Mouse (Mus musculus): ENCODE results near the gene Zfp874a. TPM values are rescaled to one million over a fixed set of nuclear protein-coding genes. Genes with fewer than 3 reads are reported as not detected.
"Not testable (repeated sequence)": the region's sequence is repeated elsewhere in the genome, so short reads cannot be mapped to it uniquely, and the experiment has no call there.

The Zfp874a gene
- total RNA-seq, 2 experiments from 2014 or later, result 7.1 to 7.8 TPM

GRCm38 (mm10) chr13:67413634-67414033 lies 37.8 kb downstream of the Zfp874a start:
- intact Hi-C loops (cut with DNase I); DNase-seq (ENCODE audit: low spot score): not testable (repeated sequence)

GRCm38 (mm10) chr13:67399183-67399903 lies 52.1 kb downstream of the Zfp874a start, which contains the start of gene Zfp429:
TSS of gene Zfp429 (minus strand) at chr13:67399819.
- DNase-seq (ENCODE audit: low spot score), result peak; percentile 58
- intact Hi-C loops (cut with DNase I), result loop anchor here (5.0 kb wide), 1 partner anchor 37 kb away; the partner anchor contains the start of genes Gm28044 and Zfp953

GRCm38 (mm10) chr13:67376255-67376654 lies 75.2 kb downstream of the Zfp874a start:
- DNase-seq (ENCODE audit: low spot score); intact Hi-C loops (cut with DNase I): not testable (repeated sequence)

- peak; percentile 53 for DNase-seq (ENCODE audit: low spot score)
Measured at GRCm38 (mm10) chr13:67375050-67375911, 76.1 kb downstream of the Zfp874a start, which contains the start of the genes Gm28041 and Zfp456. TSS of gene Gm28041 (minus strand) at chr13:67375733. TSS of gene Zfp456 (minus strand) at chr13:67375810.

More at GRCm38 (mm10) chr13:67375050-67375911, 76.1 kb downstream of the Zfp874a start, which contains the start of the genes Gm28041 and Zfp456:
- intact Hi-C loops (cut with DNase I), result not testable (repeated sequence)

Other genes starting within 250 kb of the Zfp874a start
- gene Zfp458, start 173.2 kb downstream of the Zfp874a start, total RNA-seq (2021), result 1 to 10 TPM; 1.3 to 3.0 TPM
- 1 to 10 TPM; 3.6 to 3.7 TPM for gene Zfp457, start 145.1 kb downstream of the Zfp874a start, total RNA-seq (2021)
- 1 to 10 TPM; 1.6 to 2.2 TPM for gene Zfp595, start 119.1 kb downstream of the Zfp874a start, total RNA-seq (2021)
- gene Gm28044, start 91.1 kb downstream of the Zfp874a start, total RNA-seq (2021), result 1 to 10 TPM; 2.3 to 2.5 TPM
- gene Zfp953, start 91.0 kb downstream of the Zfp874a start, total RNA-seq (2021), result 1 to 10 TPM; 1.2 to 1.5 TPM
- 1 to 10 TPM in 1 of 2 experiments, under 1 TPM in 1; 0.70 to 2.1 TPM for gene Gm28041, start 75.9 kb downstream of the Zfp874a start, total RNA-seq (2021)
- gene Zfp456, start 75.8 kb downstream of the Zfp874a start, total RNA-seq (2021), result 1 to 10 TPM in 1 of 2 experiments, under 1 TPM in 1; 0.88 to 1.2 TPM
- 1 to 10 TPM; 1.6 to 1.9 TPM for gene Zfp429, start 51.8 kb downstream of the Zfp874a start, total RNA-seq (2021)
- under 1 TPM; 0.26 to 0.48 TPM for gene Zfp459, start 30.2 kb downstream of the Zfp874a start, total RNA-seq (2021)
- 10 to 100 TPM; 17.0 to 19.5 TPM for gene Zfp874b, start 32.6 kb upstream of the Zfp874a start, total RNA-seq (2021)
- 1 to 10 TPM; 3.8 to 4.6 TPM for gene Zfp58, start 48.9 kb upstream of the Zfp874a start, total RNA-seq (2021)
- not detected for gene Gm26965, start 74.5 kb upstream of the Zfp874a start, total RNA-seq (2021)
- gene Zfp87, start 74.6 kb upstream of the Zfp874a start, total RNA-seq (2021), result 10 to 100 TPM in 1 of 2 experiments, 1 to 10 TPM in 1; 5.9 to 11.1 TPM
- gene Zfp748, start 102.2 kb upstream of the Zfp874a start, total RNA-seq (2021), result 1 to 10 TPM; 3.5 to 3.9 TPM
- 1 to 10 TPM; 4.0 to 5.6 TPM for gene Zfp729b, start 158.1 kb upstream of the Zfp874a start, total RNA-seq (2021)
- 1 to 10 TPM in 1 of 2 experiments, not detected in 1; 1.1 TPM for gene Gm49345, start 186.1 kb upstream of the Zfp874a start, total RNA-seq (2021)
- gene Zfp729a, start 186.2 kb upstream of the Zfp874a start, total RNA-seq (2021), result 1 to 10 TPM; 2.9 to 3.7 TPM
- 1 to 10 TPM; 4.0 to 5.7 TPM for gene Zfp738, start 235.4 kb upstream of the Zfp874a start, total RNA-seq (2021)

Measured in heart, postnatal 25 days (tissue).